Mouse (Mus musculus): ENCODE measurements at regions not wholly inside any gene's neighbourhood (a gene's known extent, or its start where the extent isn't known, plus 50 kb on each side); places are given as distances from the start of the nearest gene placed in this dataset.

- no peak for DNase-seq
Measured at GRCm38 (mm10) chr11:21041201-21041600, 49.9 kb upstream of the Peli1 start.
